Mouse (Mus musculus) forebrain, postnatal 0 days (tissue): ENCODE data around the gene Ski. TPM values are rescaled to one million over a fixed set of nuclear protein-coding genes. Genes with fewer than 3 reads are reported as not detected.
A peak's percentile ranks its signal among the peaks of the same experiment; 100 is the strongest.

Experiments
- ATAC-seq: fragments of 200-750 bp; cut with Nextera tagmentation; 2 replicates; pipeline ENCODE4 v1.8.0; 2017; ENCODE audit warnings: mild to moderate bottlenecking, moderate library complexity
- DNase-seq: peaks from one replicate; pipeline ENCODE4 v3.0.0-alpha.2; 2015
- H3K27ac ChIP-seq: fragments of 300-500 bp; sonication (generic); 2 replicates; pipeline ENCODE4 v1.5.1; 2014; ENCODE audit warnings: low read depth, mild to moderate bottlenecking, antibody characterized with exemption, low read length, moderate library complexity, mixed read lengths
- H3K27me3 ChIP-seq: fragments of 300-500 bp; sonication (generic); 2 replicates; pipeline ENCODE4 v1.6.1; 2014; ENCODE audit warnings: mild to moderate bottlenecking, low read length, mixed read lengths; ENCODE audit not compliant: insufficient read depth
- H3K36me3 ChIP-seq: fragments of 300-500 bp; sonication (generic); 2 replicates; pipeline ENCODE4 v1.6.1; 2014; ENCODE audit warnings: mild to moderate bottlenecking, moderate library complexity; ENCODE audit not compliant: insufficient read depth
- H3K4me1 ChIP-seq: fragments of 300-500 bp; sonication (generic); 2 replicates; pipeline ENCODE4 v1.6.1; 2014; ENCODE audit warnings: antibody characterized with exemption; ENCODE audit not compliant: insufficient read depth
- H3K4me2 ChIP-seq: fragments of 300-500 bp; sonication (generic); 2 replicates; pipeline ENCODE4 v1.6.1; 2014; ENCODE audit warnings: low read depth, mild to moderate bottlenecking, moderate library complexity
- H3K4me3 ChIP-seq: fragments of 300-500 bp; sonication (generic); 2 replicates; pipeline ENCODE4 v1.5.1; 2014; ENCODE audit warnings: low read depth, low read length, mixed read lengths
- H3K9ac ChIP-seq: fragments of 300-500 bp; sonication (generic); 2 replicates; pipeline ENCODE4 v1.6.1; 2014; ENCODE audit warnings: mild to moderate bottlenecking
- H3K9me3 ChIP-seq: fragments of 300-500 bp; sonication (generic); 2 replicates; pipeline ENCODE4 v1.6.1; 2016; ENCODE audit warnings: low read length
- CTCF ChIP-seq: sonication (generic); IDR thresholded peaks from 2 replicates; pipeline ENCODE4 v1.5.1; 2016; ENCODE audit warnings: antibody characterized with exemption, control low read depth, low read depth
- WGBS: fragments of 180-500 bp; shearing (Covaris S2); extraction: QIAGEN DNeasy Blood & Tissue Kit; methylation state at CpG from one replicate; pipeline ENCODE4 v1.1.7; 2014; 5-methylcytosine and 5-hydroxymethylcytosine counted together
- polyA plus RNA-seq: library from polyadenylated mRNA; unstranded; fragments of >200 nt; fragmentation: Nextera tagmentation; extraction: Ambion mirVana; gene quantifications from 2 replicates; pipeline ENCODE4 v1.2.1, GENCODE M21; 2015
- total RNA-seq: library from RNA; depleted of rRNA; stranded (reverse); fragments of >200 nt; gene quantifications from 2 replicates; pipeline ENCODE4 v1.2.3, GENCODE M21; 2014

Ski gene
- total and polyA plus RNA-seq, 2 experiments from 2014 or later = 12.2 to 68.7 TPM

GRCm38 (mm10) chr4:155222841-155223593 lies 625 bp upstream of the Ski start:
- Histone ChIP-seq H3K4me1 (peaks cover 16% of the 10 kb centered on the region), H3K27me3 (no peaks in the 10 kb centered on the region), H3K36me3 (no peaks in the 10 kb centered on the region), H3K9ac (peak overlapping the region; percentile 82), H3K9me3 (no peaks in the 10 kb centered on the region), H3K4me3 (peak overlapping the region; percentile 79), H3K27ac (peak overlapping the region; percentile 97), H3K4me2 (peak overlapping the region; percentile 97)
- peak; percentile 50 for TF ChIP-seq CTCF
- DNase-seq = peak; percentile 99
- peak; percentile 99 for ATAC-seq
- WGBS = under 1% methylated on average over 70 of the region's 116 CpGs

DNA sequence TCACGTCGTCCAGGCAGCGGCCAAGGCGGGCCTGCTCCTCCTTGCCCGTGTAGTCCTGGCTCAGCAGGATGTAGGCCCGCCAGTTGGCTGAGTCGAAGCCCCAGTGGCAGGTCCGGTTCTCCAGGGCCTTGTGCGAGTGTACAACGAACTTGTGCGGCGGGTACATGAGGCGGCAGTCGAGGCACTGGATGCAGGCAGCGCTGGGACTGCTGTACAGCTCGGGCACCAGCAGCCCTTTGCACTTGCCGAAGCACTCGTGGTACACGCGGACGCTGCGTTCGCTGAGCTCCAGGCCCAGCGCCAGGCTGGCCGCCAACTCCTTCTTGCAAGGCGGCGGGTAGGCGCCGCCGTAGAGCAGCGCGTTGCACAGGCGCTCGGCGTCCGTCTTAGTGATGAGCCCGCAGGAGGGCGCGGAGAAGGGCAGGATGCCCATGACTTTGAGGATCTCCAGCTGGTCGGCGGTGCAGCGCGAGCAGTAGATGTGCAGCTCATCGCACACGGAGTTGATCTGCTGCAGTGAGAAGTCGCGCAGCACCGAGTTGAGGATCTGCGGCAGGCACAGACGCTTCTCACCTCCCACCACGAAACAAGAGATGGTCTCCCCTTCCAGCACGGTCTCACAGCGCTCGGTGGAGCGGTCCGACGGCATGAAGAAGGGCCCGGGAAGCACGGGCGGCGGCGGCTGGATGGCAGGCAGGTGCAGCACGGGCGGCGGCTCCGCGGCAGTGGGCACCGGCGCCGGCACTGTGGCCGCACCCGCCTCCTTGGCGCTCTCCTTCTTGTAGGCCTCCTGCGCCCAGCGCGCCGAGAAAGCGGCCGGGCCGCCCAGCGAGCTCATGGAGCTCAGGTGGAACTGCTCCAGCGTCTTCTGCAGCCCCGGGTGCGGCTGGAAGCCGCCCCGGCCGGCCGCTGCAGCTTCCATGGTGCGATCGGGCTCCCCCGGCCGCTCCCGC lies 517 bp downstream of the Ski start:
- H3K36me3 ChIP-seq = no peaks in the 10 kb centered on the region
- DNase-seq (peak; percentile 85), ATAC-seq (no peak)
- peak overlapping the region; percentile 79 for H3K4me3 ChIP-seq
- peak overlapping the region; percentile 97 for H3K4me2 ChIP-seq
- H3K27ac ChIP-seq = peak overlapping the region; percentile 97
- H3K4me1 ChIP-seq = peaks cover 22% of the 10 kb centered on the region
- H3K9me3 ChIP-seq = no peaks in the 10 kb centered on the region
- under 1% methylated on average over 86 of the region's 93 CpGs for WGBS
- H3K27me3 ChIP-seq = no peaks in the 10 kb centered on the region
- H3K9ac ChIP-seq = peak overlapping the region; percentile 82
- peak; percentile 47 for TF ChIP-seq CTCF

GRCm38 (mm10) chr4:155221106-155221505 lies 1.3 kb downstream of the Ski start:
- H3K4me2 ChIP-seq = peak overlapping the region; percentile 97
- no peak for ATAC-seq
- peaks cover 27% of the 10 kb centered on the region for H3K4me1 ChIP-seq
- H3K36me3 ChIP-seq = no peaks in the 10 kb centered on the region
- 2% methylated on average over 7 of the region's 7 CpGs for WGBS
- no peak for DNase-seq
- no peaks in the 10 kb centered on the region for H3K9me3 ChIP-seq
- peak overlapping the region; percentile 79 for H3K4me3 ChIP-seq
- no peaks in the 10 kb centered on the region for H3K27me3 ChIP-seq
- no peak for TF ChIP-seq CTCF
- H3K9ac ChIP-seq = peak overlapping the region; percentile 82
- H3K27ac ChIP-seq = peak overlapping the region; percentile 97; the same call in 1 of the 2 replicates

DNA sequence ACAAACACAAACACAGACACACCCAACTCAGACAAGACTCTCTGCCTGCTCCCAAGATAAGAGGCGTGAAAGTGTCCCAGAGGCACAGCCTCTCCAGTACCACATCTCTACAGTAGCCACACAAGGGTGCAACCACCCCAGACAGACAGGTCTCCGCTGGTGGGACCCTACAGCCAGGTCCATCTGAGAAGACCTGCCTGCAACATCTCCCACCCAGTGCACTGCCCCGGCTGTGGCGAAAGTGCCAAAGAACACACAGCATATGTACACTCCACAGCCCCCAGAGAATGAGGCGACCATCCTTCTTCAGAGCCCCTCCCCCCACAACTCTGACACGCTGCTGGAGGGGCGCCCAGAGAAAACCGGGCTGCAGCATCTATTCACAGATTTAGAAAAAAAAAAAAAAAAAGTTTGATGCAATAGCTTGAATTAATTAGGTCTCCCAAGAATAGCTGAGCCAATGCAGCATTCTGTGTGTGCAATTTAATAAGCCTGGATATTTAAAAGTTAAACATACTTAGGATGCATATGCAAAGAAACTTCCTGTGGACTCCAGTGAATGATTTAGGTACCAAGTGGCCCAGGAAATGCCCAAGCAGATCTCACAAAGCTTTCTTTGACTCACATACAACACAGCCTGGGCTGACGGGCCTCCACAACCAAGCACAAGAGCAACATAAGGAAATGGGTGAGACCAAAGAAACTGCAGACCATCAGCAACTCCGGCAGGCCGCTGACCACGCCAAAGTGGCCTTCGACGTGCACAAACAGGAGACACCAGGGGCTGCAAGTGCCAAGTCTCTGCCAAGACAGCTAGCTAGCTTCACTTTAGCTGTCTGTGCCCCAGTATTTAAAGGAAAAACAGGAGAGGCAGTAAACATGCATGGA lies 1.9 kb downstream of the Ski start:
- H3K4me1 ChIP-seq = peaks cover 32% of the 10 kb centered on the region
- peak; percentile 75 for DNase-seq
- H3K9me3 ChIP-seq = no peaks in the 10 kb centered on the region
- peak overlapping the region; percentile 79 for H3K4me3 ChIP-seq
- 0 out of 2 replicates have a peak overlapping the region, but pooled peaks have one; percentile 2 for H3K27ac ChIP-seq
- H3K4me2 ChIP-seq = peak overlapping the region; percentile 97
- TF ChIP-seq CTCF = no peak
- H3K27me3 ChIP-seq = no peaks in the 10 kb centered on the region
- 3% methylated on average over 14 of the region's 14 CpGs for WGBS
- H3K9ac ChIP-seq = peak overlapping the region; percentile 82
- H3K36me3 ChIP-seq = no peaks in the 10 kb centered on the region
- no peak for ATAC-seq

DNA sequence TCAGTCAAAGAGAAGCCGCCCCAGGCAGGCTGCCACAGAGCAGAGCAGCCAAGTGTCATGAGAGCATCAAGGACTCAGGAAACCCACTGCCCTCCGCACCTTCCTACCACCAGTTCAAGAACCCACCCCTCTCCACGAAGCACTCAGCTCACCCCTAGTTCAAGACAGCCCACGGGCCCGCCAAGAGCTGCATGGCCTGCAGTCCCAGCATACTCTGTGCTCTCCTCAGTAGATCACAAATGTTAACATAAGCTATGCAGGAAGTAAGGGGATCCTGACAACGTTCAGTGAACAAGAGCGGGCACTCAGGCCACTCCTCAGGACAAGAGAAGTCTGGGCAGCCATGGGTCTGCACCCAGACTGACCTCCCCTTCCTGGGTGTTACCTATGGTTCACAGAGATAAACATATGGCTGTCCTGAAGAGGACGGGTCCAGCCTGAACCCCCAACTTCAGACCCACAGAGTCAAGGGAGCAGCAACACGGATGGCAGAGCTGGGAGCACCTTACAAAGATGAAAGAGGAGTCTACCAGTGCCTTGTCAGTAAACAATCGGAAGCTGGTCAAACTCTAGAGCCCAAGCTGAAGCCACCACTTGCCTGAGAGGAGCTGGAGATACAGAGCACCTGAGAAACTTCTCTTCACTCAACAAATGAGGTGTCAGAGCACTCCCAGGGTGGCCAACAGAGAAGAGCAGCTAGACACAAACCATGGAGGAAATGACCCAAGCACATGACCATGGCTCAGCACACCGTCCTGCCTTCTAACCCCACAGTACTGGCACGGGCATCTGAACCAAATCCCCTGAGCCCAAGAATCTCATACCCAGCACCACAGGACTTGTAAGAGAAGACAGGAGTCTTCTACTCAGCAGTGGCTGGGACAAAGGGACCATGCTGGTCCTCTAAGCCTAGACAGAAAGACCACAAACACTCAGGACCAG lies 2.9 kb downstream of the Ski start:
- peak overlapping the region; percentile 79 for H3K4me3 ChIP-seq
- H3K4me2 ChIP-seq = peak overlapping the region; percentile 97
- H3K36me3 ChIP-seq = no peaks in the 10 kb centered on the region
- no peaks in the 10 kb centered on the region for H3K27me3 ChIP-seq
- no peak overlapping the region for H3K27ac ChIP-seq
- no peak for ATAC-seq
- no peaks in the 10 kb centered on the region for H3K9me3 ChIP-seq
- no peak for TF ChIP-seq CTCF
- no peak for DNase-seq
- H3K9ac ChIP-seq = peak overlapping the region; percentile 82
- WGBS = 62% methylated on average over 12 of the region's 12 CpGs
- H3K4me1 ChIP-seq = peaks cover 41% of the 10 kb centered on the region
